Mouse (Mus musculus): Measurements from ENCODE around the gene Gm20390. TPM values are rescaled to one million over a fixed set of nuclear protein-coding genes. Genes with fewer than 3 reads are reported as not detected.

Gene Gm20390
- polyA plus RNA-seq, 1 experiment from 2014 or later, result 494 TPM

DNA sequence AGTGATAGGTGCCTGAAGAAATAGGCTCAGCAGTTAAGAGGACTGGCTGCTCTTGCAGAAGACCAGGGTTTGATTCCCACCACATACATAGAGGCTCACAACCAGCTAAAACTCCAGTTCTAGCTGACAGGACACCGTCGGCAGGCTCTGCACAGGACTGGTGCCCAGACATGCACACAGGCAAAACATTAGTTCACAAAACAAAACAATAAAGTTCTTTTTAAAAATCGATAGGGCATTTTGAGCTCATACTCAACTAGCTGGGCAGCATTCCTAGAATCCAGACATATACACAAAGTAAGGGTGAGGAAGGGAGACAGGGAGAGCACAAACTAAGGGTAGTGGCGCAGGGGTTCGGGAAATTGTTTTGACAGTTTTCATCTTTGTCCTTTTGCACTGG is 26.4 kb upstream of the Gm20390 start:
- H3K9ac ChIP-seq (ENCODE audit: low read length), result peak overlapping the region; percentile 81
- H3K4me2 ChIP-seq (ENCODE audit: low read length), result peak overlapping the region; percentile 90
- no peaks in the 10 kb centered on the region for H3K9me3 ChIP-seq (ENCODE audit: control insufficient read depth, low read length)
- WGBS, result 63% methylated on average over 5 of the region's 5 CpGs
- no peaks in the 10 kb centered on the region for H3K36me3 ChIP-seq (ENCODE audit: control insufficient read depth, insufficient read depth, low read length)
- no peak for DNase-seq (ENCODE audit: low spot score)
- peak overlapping the region; percentile 95 for H3K4me3 ChIP-seq (ENCODE audit: low read depth, low read length)
- H3K27me3 ChIP-seq (replicated peaks; ENCODE audit: control insufficient read depth, insufficient read depth, low read length), result no peaks in the 10 kb centered on the region
- no peak for ATAC-seq (replicated peaks; ENCODE audit: low FRiP score, low TSS enrichment, low read depth)
- H3K27ac ChIP-seq (ENCODE audit: low read depth), result peak overlapping the region; percentile 94
- peaks cover 16% of the 10 kb centered on the region for H3K4me1 ChIP-seq (replicated peaks; ENCODE audit: control insufficient read depth, insufficient read depth, low read length)

- no peak overlapping the region for H3K4me3 ChIP-seq (ENCODE audit: low read depth, low read length)
- H3K4me2 ChIP-seq (ENCODE audit: low read length), result 0 out of 2 replicates have a peak overlapping the region, but pooled peaks have one; percentile 4
- no peak for DNase-seq (ENCODE audit: low spot score)
- no peak for ATAC-seq (replicated peaks; ENCODE audit: low FRiP score, low TSS enrichment, low read depth)
- peak overlapping the region; percentile 51; the same call in 1 of the 2 replicates for H3K27ac ChIP-seq (ENCODE audit: low read depth)
- H3K27me3 ChIP-seq (replicated peaks; ENCODE audit: control insufficient read depth, insufficient read depth, low read length), result no peaks in the 10 kb centered on the region
- H3K4me1 ChIP-seq (replicated peaks; ENCODE audit: control insufficient read depth, insufficient read depth, low read length), result 0 out of 2 replicates have a peak, but pooled peaks cover 10% of the 10 kb centered on the region
- H3K9ac ChIP-seq (ENCODE audit: low read length), result no peak overlapping the region
- no peaks in the 10 kb centered on the region for H3K36me3 ChIP-seq (ENCODE audit: control insufficient read depth, insufficient read depth, low read length)
- H3K9me3 ChIP-seq (ENCODE audit: control insufficient read depth, low read length), result no peaks in the 10 kb centered on the region
- WGBS, result 55% methylated on average over 12 of the region's 12 CpGs
These were observed 20.4 kb upstream of the Gm20390 start for GRCm38 (mm10) chr11:93988328-93989062.

DNA sequence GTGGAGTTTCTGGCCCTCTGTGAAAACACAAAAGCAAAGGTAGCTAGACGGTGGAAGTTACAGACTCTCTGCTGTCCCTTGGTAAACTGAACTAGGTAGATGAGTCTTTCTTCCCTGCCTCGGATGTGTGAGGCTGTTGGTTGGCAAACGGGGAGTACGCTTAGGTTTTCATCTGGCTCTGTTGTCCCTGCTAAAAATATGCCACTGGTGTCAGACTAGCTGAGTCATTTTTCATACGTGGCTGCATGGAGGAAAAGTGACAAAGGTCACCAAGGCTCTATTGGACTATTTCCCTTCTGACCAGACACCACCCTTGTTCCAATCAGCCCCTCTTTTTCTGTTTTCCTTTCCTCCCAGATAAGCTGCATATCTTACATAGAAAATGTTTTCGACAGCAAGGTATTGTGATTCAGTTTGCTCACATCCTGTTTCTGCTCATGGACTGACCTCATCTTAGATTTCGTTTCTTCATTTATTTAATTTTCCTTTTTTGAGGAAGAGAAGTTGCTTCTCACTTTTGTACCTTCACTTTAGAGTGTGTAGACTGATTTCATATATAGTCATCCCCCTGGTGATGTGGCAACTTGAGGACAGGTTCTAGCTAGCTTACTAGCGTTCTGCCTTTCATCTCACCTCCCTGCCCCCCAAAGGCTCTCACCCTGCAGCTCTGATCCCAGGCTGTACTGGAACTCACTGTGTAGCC is 19.7 kb upstream of the Gm20390 start:
- 65% methylated on average over 8 of the region's 8 CpGs for WGBS
- Histone ChIP-seq H3K4me1 (replicated peaks; ENCODE audit: control insufficient read depth, insufficient read depth, low read length) (0 out of 2 replicates have a peak, but pooled peaks cover 10% of the 10 kb centered on the region), H3K9me3 (ENCODE audit: control insufficient read depth, low read length) (no peaks in the 10 kb centered on the region), H3K27me3 (replicated peaks; ENCODE audit: control insufficient read depth, insufficient read depth, low read length) (no peaks in the 10 kb centered on the region), H3K9ac (ENCODE audit: low read length) (no peak overlapping the region), H3K4me2 (ENCODE audit: low read length) (no peak overlapping the region), H3K4me3 (ENCODE audit: low read depth, low read length) (no peak overlapping the region), H3K36me3 (ENCODE audit: control insufficient read depth, insufficient read depth, low read length) (no peaks in the 10 kb centered on the region), H3K27ac (ENCODE audit: low read depth) (peak overlapping the region; percentile 51; the same call in 1 of the 2 replicates)
- ATAC-seq (replicated peaks; ENCODE audit: low FRiP score, low TSS enrichment, low read depth) (no peak), DNase-seq (ENCODE audit: low spot score) (no peak)

DNA sequence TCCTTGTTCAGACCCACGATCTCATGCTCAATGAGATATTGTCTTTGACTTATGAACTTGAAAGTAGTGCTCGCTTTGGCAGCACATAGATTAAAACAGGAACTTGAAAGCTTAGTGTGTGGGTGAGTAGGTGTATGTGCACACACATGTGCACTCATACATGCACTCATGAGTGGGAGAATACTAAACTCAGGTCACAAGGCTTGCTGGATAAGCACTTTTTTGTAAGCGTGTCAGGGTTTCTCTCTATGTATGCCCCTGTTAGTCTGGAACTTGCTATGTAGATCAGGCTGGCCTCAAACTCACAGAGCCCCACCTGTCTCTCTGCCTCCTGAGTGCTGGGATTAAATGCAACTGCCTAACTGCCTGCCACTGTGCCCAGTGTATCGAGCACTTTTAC is 18.9 kb upstream of the Gm20390 start:
- Histone ChIP-seq H3K4me1 (replicated peaks; ENCODE audit: control insufficient read depth, insufficient read depth, low read length) (0 out of 2 replicates have a peak, but pooled peaks cover 10% of the 10 kb centered on the region), H3K4me3 (ENCODE audit: low read depth, low read length) (no peak overlapping the region), H3K4me2 (ENCODE audit: low read length) (no peak overlapping the region), H3K9me3 (ENCODE audit: control insufficient read depth, low read length) (no peaks in the 10 kb centered on the region), H3K9ac (ENCODE audit: low read length) (no peak overlapping the region), H3K27ac (ENCODE audit: low read depth) (no peak overlapping the region), H3K36me3 (ENCODE audit: control insufficient read depth, insufficient read depth, low read length) (no peaks in the 10 kb centered on the region), H3K27me3 (replicated peaks; ENCODE audit: control insufficient read depth, insufficient read depth, low read length) (no peaks in the 10 kb centered on the region)
- no peak for DNase-seq (ENCODE audit: low spot score)
- 85% methylated on average over 4 of the region's 4 CpGs for WGBS
- no peak for ATAC-seq (replicated peaks; ENCODE audit: low FRiP score, low TSS enrichment, low read depth)

DNA sequence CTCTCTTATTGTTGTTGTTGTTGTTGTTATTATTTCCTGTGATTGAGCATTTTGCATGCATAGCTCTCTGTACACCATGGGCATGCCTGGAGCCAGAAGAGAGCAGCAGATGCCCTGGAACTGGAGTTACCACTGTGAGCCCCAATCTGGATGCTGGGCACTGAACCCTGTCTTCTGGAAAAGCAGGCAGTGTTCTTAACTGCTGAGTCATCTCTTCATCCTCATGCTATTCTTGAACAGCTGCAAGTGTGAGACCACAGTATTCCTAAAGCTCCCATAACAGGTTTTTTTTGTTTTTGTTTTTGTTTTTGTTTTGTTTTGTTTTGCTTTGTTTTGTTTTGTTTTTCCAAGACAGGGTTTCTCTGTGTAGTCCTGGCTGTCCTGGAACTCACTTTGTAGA is 18.2 kb upstream of the Gm20390 start:
- no peak for ATAC-seq (replicated peaks; ENCODE audit: low FRiP score, low TSS enrichment, low read depth)
- Histone ChIP-seq H3K9ac (ENCODE audit: low read length) (no peak overlapping the region), H3K4me1 (replicated peaks; ENCODE audit: control insufficient read depth, insufficient read depth, low read length) (0 out of 2 replicates have a peak, but pooled peaks cover 10% of the 10 kb centered on the region), H3K9me3 (ENCODE audit: control insufficient read depth, low read length) (no peaks in the 10 kb centered on the region), H3K27ac (ENCODE audit: low read depth) (no peak overlapping the region), H3K4me3 (ENCODE audit: low read depth, low read length) (no peak overlapping the region), H3K36me3 (ENCODE audit: control insufficient read depth, insufficient read depth, low read length) (no peaks in the 10 kb centered on the region), H3K27me3 (replicated peaks; ENCODE audit: control insufficient read depth, insufficient read depth, low read length) (no peaks in the 10 kb centered on the region), H3K4me2 (ENCODE audit: low read length) (no peak overlapping the region)
- DNase-seq (ENCODE audit: low spot score), result no peak

DNA sequence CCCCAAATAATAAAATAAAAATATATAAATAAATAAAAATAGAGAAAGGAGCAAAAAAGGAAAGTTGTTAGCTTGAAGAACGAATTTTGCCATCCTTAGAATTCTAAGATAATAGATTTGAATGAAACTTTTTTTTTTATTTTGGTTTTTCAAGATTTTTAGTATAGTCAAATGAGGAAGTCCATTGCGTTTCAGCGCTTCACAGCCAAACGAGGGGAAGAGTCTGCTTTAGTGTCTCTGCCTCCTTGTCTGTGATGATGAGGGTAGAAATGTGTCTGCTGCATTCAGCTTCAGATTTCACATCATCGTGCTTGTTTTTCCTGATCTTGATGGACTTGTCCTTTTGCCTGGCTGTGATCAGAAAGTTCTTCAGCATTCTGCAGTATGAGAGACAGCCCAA is 17.2 kb upstream of the Gm20390 start:
- H3K9ac ChIP-seq (ENCODE audit: low read length), result no peak overlapping the region
- 86% methylated on average over 5 of the region's 5 CpGs for WGBS
- ATAC-seq (replicated peaks; ENCODE audit: low FRiP score, low TSS enrichment, low read depth), result no peak

GRCm38 (mm10) chr11:93984619-93985018 is 16.5 kb upstream of the Gm20390 start:
- ATAC-seq (replicated peaks; ENCODE audit: low FRiP score, low TSS enrichment, low read depth) (no peak), DNase-seq (ENCODE audit: low spot score) (no peak)
- WGBS, result 87% methylated on average over 3 of the region's 3 CpGs
- Histone ChIP-seq H3K4me2 (ENCODE audit: low read length) (no peak overlapping the region), H3K27me3 (replicated peaks; ENCODE audit: control insufficient read depth, insufficient read depth, low read length) (no peaks in the 10 kb centered on the region), H3K4me3 (ENCODE audit: low read depth, low read length) (no peak overlapping the region), H3K9me3 (ENCODE audit: control insufficient read depth, low read length) (no peaks in the 10 kb centered on the region), H3K9ac (ENCODE audit: low read length) (no peak overlapping the region), H3K27ac (ENCODE audit: low read depth) (no peak overlapping the region), H3K4me1 (replicated peaks; ENCODE audit: control insufficient read depth, insufficient read depth, low read length) (0 out of 2 replicates have a peak, but pooled peaks cover 10% of the 10 kb centered on the region), H3K36me3 (ENCODE audit: control insufficient read depth, insufficient read depth, low read length) (no peaks in the 10 kb centered on the region)

More for the DNA sequence above, 17.2 kb upstream of the Gm20390 start:
- DNase-seq (ENCODE audit: low spot score), result no peak
- 0 out of 2 replicates have a peak, but pooled peaks cover 10% of the 10 kb centered on the region for H3K4me1 ChIP-seq (replicated peaks; ENCODE audit: control insufficient read depth, insufficient read depth, low read length)
- H3K27ac ChIP-seq (ENCODE audit: low read depth), result no peak overlapping the region
- H3K4me2 ChIP-seq (ENCODE audit: low read length), result no peak overlapping the region
- H3K27me3 ChIP-seq (replicated peaks; ENCODE audit: control insufficient read depth, insufficient read depth, low read length), result no peaks in the 10 kb centered on the region
- no peak overlapping the region for H3K4me3 ChIP-seq (ENCODE audit: low read depth, low read length)
- no peaks in the 10 kb centered on the region for H3K9me3 ChIP-seq (ENCODE audit: control insufficient read depth, low read length)
- H3K36me3 ChIP-seq (ENCODE audit: control insufficient read depth, insufficient read depth, low read length), result no peaks in the 10 kb centered on the region

DNA sequence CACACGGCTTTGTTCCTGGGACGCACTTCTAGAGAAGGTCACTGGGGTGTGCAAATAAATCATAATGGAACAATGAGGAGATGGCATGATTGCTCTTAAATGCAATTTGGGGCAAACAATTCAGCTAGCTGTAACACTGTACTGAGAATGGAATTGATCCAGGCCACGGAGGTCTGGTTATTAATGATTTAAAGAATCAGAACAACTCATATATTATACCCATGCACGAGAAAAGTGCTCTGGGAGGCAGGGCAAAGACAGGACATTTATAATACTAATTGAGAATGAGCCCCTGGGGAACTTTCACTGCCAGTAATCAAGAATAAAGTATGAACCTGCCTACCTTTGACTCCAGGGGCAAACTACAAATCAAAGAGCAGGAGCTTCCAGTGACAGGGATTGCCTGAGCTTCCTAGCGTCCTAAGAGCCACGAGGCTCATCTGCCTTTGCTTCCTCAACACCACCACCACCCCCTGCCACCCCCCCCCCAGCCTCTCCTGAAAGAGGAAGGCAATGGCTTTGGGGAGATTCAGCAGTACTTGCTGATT is 11.5 kb upstream of the Gm20390 start:
- no peaks in the 10 kb centered on the region for H3K9me3 ChIP-seq (ENCODE audit: control insufficient read depth, low read length)
- no peaks in the 10 kb centered on the region for H3K27me3 ChIP-seq (replicated peaks; ENCODE audit: control insufficient read depth, insufficient read depth, low read length)
- no peak for ATAC-seq (replicated peaks; ENCODE audit: low FRiP score, low TSS enrichment, low read depth)
- H3K9ac ChIP-seq (ENCODE audit: low read length), result no peak overlapping the region
- no peak overlapping the region for H3K27ac ChIP-seq (ENCODE audit: low read depth)
- no peak overlapping the region for H3K4me2 ChIP-seq (ENCODE audit: low read length)
- DNase-seq (ENCODE audit: low spot score), result no peak
- WGBS, result 33% methylated on average over 6 of the region's 6 CpGs
- no peak overlapping the region for H3K4me3 ChIP-seq (ENCODE audit: low read depth, low read length)
- no peaks in the 10 kb centered on the region for H3K4me1 ChIP-seq (replicated peaks; ENCODE audit: control insufficient read depth, insufficient read depth, low read length)
- no peaks in the 10 kb centered on the region for H3K36me3 ChIP-seq (ENCODE audit: control insufficient read depth, insufficient read depth, low read length)
